Comparison of ENCODE assay signal across 18 mouse cellular contexts in the genomic region with DNA sequence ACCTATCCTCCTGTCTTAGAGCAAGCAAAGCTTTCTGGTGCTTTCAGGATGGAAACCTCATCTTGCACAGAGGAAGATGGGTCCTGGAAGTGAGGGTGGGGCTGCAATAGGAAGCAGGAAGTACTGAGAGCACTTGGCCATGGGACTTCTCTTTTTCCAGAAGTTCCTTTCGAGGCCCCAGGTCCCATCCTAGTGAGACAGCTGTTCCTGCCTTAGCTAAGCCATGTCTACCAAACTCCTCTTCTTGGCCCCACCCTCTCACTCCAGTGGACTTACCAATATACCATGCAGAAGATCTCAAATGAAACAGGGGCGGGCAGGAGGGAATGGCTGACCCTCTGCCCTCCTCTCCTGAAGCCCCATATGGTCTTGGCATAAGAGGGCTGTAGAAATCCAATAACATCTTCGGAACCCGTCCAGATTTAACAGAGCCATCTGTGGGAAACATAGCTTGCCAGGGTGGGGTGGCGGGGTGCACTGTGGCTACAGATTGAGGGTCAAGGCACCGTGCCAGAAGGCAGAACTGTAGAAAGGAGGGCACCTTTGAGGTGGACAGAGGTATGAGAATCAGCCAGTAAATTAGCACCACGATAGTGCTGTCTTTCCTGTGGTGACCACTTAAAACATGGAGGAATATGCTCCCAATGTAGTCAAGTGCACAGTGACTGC. TPM values are rescaled to one million over a fixed set of nuclear protein-coding genes. Genes with fewer than 3 reads are reported as not detected.
A peak's percentile ranks its signal among the peaks of the same experiment; 100 is the strongest.
DNase-seq lines count a peak whose midpoint lies in the region; ATAC-seq and TF ChIP-seq lines count a peak whose summit lies in the region.
"Had no signal": no experiment of that assay in that cellular context is flagged by ENCODE, and none has a peak within 500 bp of the region (broad histone marks: within the 10 kb centered on the region; RNA-seq: fewer than 3 reads in every experiment).

No protein-coding gene starts in this region.

- H3K9me3 ChIP-seq in heart, embryonic 11.5 days (replicated peaks; ENCODE audit: control insufficient read depth, low read length), result no peaks in the 10 kb centered on the region
- no peaks in the 10 kb centered on the region for H3K9me3 ChIP-seq in intestine, embryonic 15.5 days
- H3K9me3 ChIP-seq: hindbrain, embryonic 15.5 days had no signal

- no peak overlapping the region for H3K4me3 ChIP-seq in heart, embryonic 11.5 days (ENCODE audit: low read depth, low read length)
- no peak overlapping the region for H3K4me3 ChIP-seq in layer of hippocampus, adult 2 months
- no peak overlapping the region for H3K4me3 ChIP-seq in intestine, embryonic 15.5 days (replicated peaks)
- H3K4me3 ChIP-seq: hindbrain, embryonic 15.5 days had no signal

- H3K4me1 ChIP-seq in heart, embryonic 11.5 days (ENCODE audit: control insufficient read depth, insufficient read depth, low read length), result 0 out of 2 replicates have a peak, but pooled peaks cover 2% of the 10 kb centered on the region
- H3K4me1 ChIP-seq in intestine, embryonic 15.5 days (replicated peaks), result no peaks in the 10 kb centered on the region

- 82% methylated on average over 7 of the region's 7 CpGs for WGBS in heart, embryonic 11.5 days (ENCODE audit: insufficient replicate concordance)
- WGBS in intestine, embryonic 15.5 days, result 85% methylated on average over 7 of the region's 7 CpGs

- H3K36me3 ChIP-seq in heart, embryonic 11.5 days (ENCODE audit: control insufficient read depth, insufficient read depth, low read length), result no peaks in the 10 kb centered on the region
- H3K36me3 ChIP-seq in intestine, embryonic 15.5 days, result no peaks in the 10 kb centered on the region
- H3K36me3 ChIP-seq: hindbrain, embryonic 15.5 days had no signal

- peaks cover 7% of the 10 kb centered on the region for H3K27me3 ChIP-seq in heart, embryonic 11.5 days (ENCODE audit: control insufficient read depth, insufficient read depth, low read length)
- H3K27me3 ChIP-seq in intestine, embryonic 15.5 days (replicated peaks), result no peaks in the 10 kb centered on the region

- DNase-seq in heart, adult 11 months, result peak; percentile 94
- DNase-seq in layer of hippocampus, adult 2 months (ENCODE audit: low spot score in 2 of 2), result no peak
- DNase-seq in layer of hippocampus, postnatal 25 days (ENCODE audit: extremely low spot score in 1 of 2, low spot score in 1 of 2), result no peak
- DNase-seq in cerebellum, adult 18-20 months, result peak; percentile 83 to 85
- peak; percentile 81 to 83 for DNase-seq in cerebellum, postnatal 36 days
- DNase-seq in retina, embryonic 14.5 days (ENCODE audit: low spot score), result no peak
- DNase-seq: adrenal gland, adult 2 months; gastrocnemius, postnatal 36 days; kidney, adult 2 months; kidney, postnatal 25 days; lung, embryonic 14.5 days; midbrain, embryonic 14.5 days; thymus, adult 18-20 months had no signal

- no peak overlapping the region for H3K27ac ChIP-seq in heart, embryonic 11.5 days (ENCODE audit: low read depth, low read length)
- H3K27ac ChIP-seq in layer of hippocampus, adult 2 months, result peak overlapping the region; percentile 59
- H3K27ac ChIP-seq in intestine, embryonic 15.5 days, result no peak overlapping the region
- H3K27ac ChIP-seq: hindbrain, embryonic 15.5 days had no signal

- no peak for TF ChIP-seq CTCF in layer of hippocampus, adult 2 months (conservative IDR thresholded peaks at IDR 0.05)

- no peak overlapping the region for H3K9ac ChIP-seq in heart, embryonic 11.5 days (ENCODE audit: low read depth, low read length)
- no peak overlapping the region for H3K9ac ChIP-seq in intestine, embryonic 15.5 days
- H3K9ac ChIP-seq: hindbrain, embryonic 15.5 days; lung, embryonic 14.5 days had no signal

- no peak overlapping the region for H3K4me2 ChIP-seq in heart, embryonic 11.5 days
- H3K4me2 ChIP-seq in intestine, embryonic 15.5 days (replicated peaks), result no peak overlapping the region
- H3K4me2 ChIP-seq: hindbrain, embryonic 15.5 days; lung, embryonic 14.5 days had no signal

- ATAC-seq in heart, embryonic 11.5 days (replicated peaks; ENCODE audit: insufficient number of reproducible peaks, low FRiP score, low TSS enrichment), result no peak
- no peak for ATAC-seq in intestine, embryonic 15.5 days

RNA-seq across cellular contexts. Expression of a gene that starts 48.9 kb away (rescaled TPM):
- 0.44 and 0.87 TPM in 2 replicates for polyA plus RNA-seq in heart, embryonic 11.5 days (2014; fragmentation: Nextera tagmentation; extraction: Ambion mirVana)
- total RNA-seq in layer of hippocampus, adult 2 months (2021), result 10 to 100 TPM; 23.5 to 26.3 TPM
- total RNA-seq in layer of hippocampus, postnatal 25 days (2021), result 10 to 100 TPM; 30.1 to 32.2 TPM
- polyA plus RNA-seq in intestine, embryonic 15.5 days (2015; fragmentation: Nextera tagmentation; extraction: Ambion mirVana), result 6.6 and 7.4 TPM in 2 replicates
- total RNA-seq: megakaryocyte progenitor cell, adult 5-6 weeks; MEL had no signal

Comparison
In these comparisons a context has a peak if more than half of its experiments do, and no peak if none do; other contexts are left out.
1. DNase-seq: peak in heart, adult 11 months (single experiment), cerebellum, adult 18-20 months (2 of 2) and cerebellum, postnatal 36 days (2 of 2); none in layer of hippocampus, adult 2 months (0 of 2), layer of hippocampus, postnatal 25 days (0 of 2) and retina, embryonic 14.5 days (single experiment).